Mouse (Mus musculus): ENCODE data around the gene Fam57b. TPM values are rescaled to one million over a fixed set of nuclear protein-coding genes. Genes with fewer than 3 reads are reported as not detected.

Fam57b gene
- total and polyA plus RNA-seq, 3 experiments, result 0.30 TPM; not detected in 2

DNA sequence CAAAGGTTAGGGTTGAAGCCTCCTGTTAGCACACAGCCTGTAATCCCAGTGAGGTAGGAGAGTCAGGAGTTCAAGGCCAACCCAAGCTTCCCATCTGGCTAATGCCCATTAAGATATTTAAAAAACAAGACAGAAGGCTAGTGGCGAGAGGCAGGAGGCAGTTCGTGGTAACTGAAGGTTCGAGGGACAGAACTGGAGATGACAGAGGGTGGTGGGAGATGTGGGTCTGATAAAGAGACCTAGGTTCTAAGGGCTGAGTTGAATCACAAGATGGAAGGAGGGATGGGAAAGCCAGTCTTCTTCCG, 49.6 kb downstream of the Fam57b start, which contains the start of gene Doc2a:
Gene Doc2a, plus strand, starts transcription at position 301 of the 305 bp plus-strand sequence.
- no peak for DNase-seq (ENCODE audit: extremely low read depth)
- no peak within 1 kb of the TSS for H3K4me3 ChIP-seq (replicated peaks in 1 of 3; ENCODE audit: low read depth in 2 of 3, low read length in 2 of 3, poor library complexity in 1 of 3)
- H3K27ac ChIP-seq (ENCODE audit: insufficient read depth, low read depth), result no peak within 1 kb of the TSS
- H3K9ac ChIP-seq (ENCODE audit: insufficient read depth, low read depth), result no peak within 1 kb of the TSS
- in situ Hi-C loops (cut with MboI; ENCODE audit: low pct_ligation_motif_present, low pct_unique_long_range_greater_than_20kb, low sequenced_read_pairs) (no loop called here), dilution Hi-C loops (cut with MboI; ENCODE audit: extremely low pct_ligation_motif_present, extremely low pct_unique_long_range_greater_than_20kb, low sequenced_read_pairs) (no loop called here)
- H3K27me3 ChIP-seq (replicated peaks), result peaks cover 13% of the 10 kb centered on the region
- peaks cover 10 to 35% of the 10 kb centered on the region in 2 experiments for H3K36me3 ChIP-seq (replicated peaks in 1 of 2; ENCODE audit: control insufficient read depth in 1 of 2, insufficient read depth in 1 of 2, low read length in 1 of 2)
- peaks cover 0 to 6% of the 10 kb centered on the region in 2 experiments; a peak in 1 of 4 replicates for H3K4me1 ChIP-seq (ENCODE audit: control insufficient read depth in 1 of 2, insufficient read depth in 2 of 2)
- no peak within 1 kb of the TSS for H3K4me2 ChIP-seq (ENCODE audit: insufficient read depth, low read depth, poor library complexity, severe bottlenecking)
- no peak for TF ChIP-seq MAFK (IDR thresholded peaks at IDR 0.05; ENCODE audit: insufficient replicate concordance, low read length)
- no peak for TF ChIP-seq USF1 (IDR thresholded peaks at IDR 0.05; ENCODE audit: low read depth, low read length)
- no peak for TF ChIP-seq NRF1 (IDR thresholded peaks at IDR 0.05; ENCODE audit: low read depth, low read length)
- TF ChIP-seq SIN3A (IDR thresholded peaks at IDR 0.05; ENCODE audit: low read length), result no peak
- no peak for TF ChIP-seq MEF2A (IDR thresholded peaks at IDR 0.05; ENCODE audit: borderline replicate concordance, low read depth, low read length)
- TF ChIP-seq GABPA (IDR thresholded peaks at IDR 0.05; ENCODE audit: insufficient replicate concordance, low read depth, low read length), result no peak
- TF ChIP-seq MYC (IDR thresholded peaks at IDR 0.05; ENCODE audit: low read depth, low read length), result no peak
- TF ChIP-seq IRF4 (IDR thresholded peaks at IDR 0.05; ENCODE audit: low read depth, low read length), result no peak
- TF ChIP-seq JUND (conservative IDR thresholded peaks at IDR 0.05; ENCODE audit: low read depth, low read length), result no peak
- no peak for TF ChIP-seq UBTF (IDR thresholded peaks at IDR 0.05; ENCODE audit: low read depth, low read length)
- no peak for TF ChIP-seq ZC3H11A (IDR thresholded peaks at IDR 0.05; ENCODE audit: low read depth, low read length)
- H3K79me2 ChIP-seq (replicated peaks; ENCODE audit: control insufficient read depth, extremely low read depth, insufficient read depth, poor library complexity, severe bottlenecking), result no peaks in the 10 kb centered on the region
- peaks cover under 1% of the 10 kb centered on the region for H3K9me3 ChIP-seq (replicated peaks; ENCODE audit: low read length)

DNA sequence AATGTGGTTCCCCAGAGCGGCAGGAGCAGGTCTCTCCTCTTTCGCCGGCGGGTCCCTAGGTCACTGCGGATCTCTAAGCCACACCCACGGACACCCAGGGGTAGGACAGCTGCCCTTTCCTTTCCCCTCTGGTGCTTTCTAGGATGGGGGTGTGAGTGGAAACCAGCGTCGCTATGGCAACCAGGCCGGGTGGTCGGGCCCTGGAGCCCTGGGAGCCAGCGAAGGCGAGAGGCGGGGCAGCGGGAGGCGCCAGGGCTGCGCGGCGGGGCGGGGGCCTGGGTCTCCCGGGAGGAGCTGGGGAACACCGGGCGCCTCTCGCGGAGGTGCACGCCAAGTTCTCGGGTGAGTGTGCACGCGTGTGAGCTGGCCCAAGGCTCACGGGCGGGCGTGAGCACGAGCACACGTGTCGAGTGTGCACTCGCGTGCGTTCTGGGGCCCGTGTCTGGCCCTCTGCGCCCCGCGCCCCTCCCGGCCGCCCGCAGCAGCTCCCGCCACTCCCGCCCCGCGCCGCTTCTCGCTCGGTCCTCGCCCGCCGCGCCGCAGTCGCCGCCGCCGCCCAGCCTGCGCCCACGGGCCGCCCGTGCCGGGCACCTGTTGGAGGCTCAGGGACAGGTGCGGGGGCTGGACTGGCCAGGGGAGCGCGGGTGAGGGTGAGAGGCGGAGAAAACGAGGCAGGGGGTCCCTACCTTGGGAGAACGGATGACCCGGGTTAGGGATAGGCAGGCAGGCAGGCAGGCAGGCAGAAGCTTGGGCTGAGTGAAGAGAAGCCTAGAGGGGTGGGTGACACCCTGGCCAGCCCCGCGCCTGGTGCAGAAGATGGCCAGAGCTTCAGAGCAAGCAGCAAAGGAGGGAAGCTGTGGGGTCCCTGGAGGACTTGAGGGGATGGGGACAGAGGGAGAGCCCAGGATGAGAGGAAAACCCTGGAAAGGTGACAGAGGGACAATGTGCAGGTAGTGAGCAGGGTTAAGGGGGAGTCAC, 50.2 kb downstream of the Fam57b start:
- TF ChIP-seq BHLHE40 (IDR thresholded peaks at IDR 0.05; ENCODE audit: low read depth, low read length) (no peak), KAT2A (IDR thresholded peaks at IDR 0.05; ENCODE audit: insufficient replicate concordance, low read length) (no peak), MAX (IDR thresholded peaks at IDR 0.05; ENCODE audit: low read length) (no peak), UBTF (IDR thresholded peaks at IDR 0.05; ENCODE audit: low read depth, low read length) (no peak)
- Histone ChIP-seq H3K9ac (ENCODE audit: insufficient read depth, low read depth) (no peak overlapping the region), H3K27me3 (replicated peaks) (peaks cover 9% of the 10 kb centered on the region), H3K4me3 (replicated peaks in 1 of 3; ENCODE audit: low read depth in 2 of 3, low read length in 2 of 3, poor library complexity in 1 of 3) (no peak overlapping the region), H3K9me3 (replicated peaks; ENCODE audit: low read length) (no peaks in the 10 kb centered on the region), H3K36me3 (replicated peaks in 1 of 2; ENCODE audit: control insufficient read depth in 1 of 2, insufficient read depth in 1 of 2, low read length in 1 of 2) (peaks cover 16 to 41% of the 10 kb centered on the region in 2 experiments), H3K27ac (ENCODE audit: insufficient read depth, low read depth) (no peak overlapping the region), H3K4me2 (ENCODE audit: insufficient read depth, low read depth, poor library complexity, severe bottlenecking) (no peak overlapping the region), H3K4me1 (ENCODE audit: control insufficient read depth in 1 of 2, insufficient read depth in 2 of 2) (peaks cover 0 to 6% of the 10 kb centered on the region in 2 experiments; a peak in 1 of 4 replicates), H3K79me2 (replicated peaks; ENCODE audit: control insufficient read depth, extremely low read depth, insufficient read depth, poor library complexity, severe bottlenecking) (no peaks in the 10 kb centered on the region)
- dilution Hi-C loops (cut with MboI; ENCODE audit: extremely low pct_ligation_motif_present, extremely low pct_unique_long_range_greater_than_20kb, low sequenced_read_pairs), result no loop called here
- in situ Hi-C loops (cut with MboI; ENCODE audit: low pct_ligation_motif_present, low pct_unique_long_range_greater_than_20kb, low sequenced_read_pairs), result no loop called here
- no peak for DNase-seq (ENCODE audit: extremely low read depth)
